Mouse (Mus musculus) E14TG2a.4 (cell line): Measurements from ENCODE around the gene Gm10840.

ENCODE experiments used
- H3K27me3 ChIP-seq: 2 replicates; pipeline ENCODE4 v1.6.1; 2014; ENCODE audit warnings: low read length, control low read depth; ENCODE audit not compliant: insufficient read depth
- H3K36me3 ChIP-seq: 2 replicates; pipeline ENCODE4 v1.6.1; 2014; ENCODE audit warnings: low read length, control low read depth; ENCODE audit not compliant: insufficient read depth
- H3K4me1 ChIP-seq: replicated peaks from 2 replicates; pipeline ENCODE4 v1.6.1; 2014; ENCODE audit warnings: low read depth, low read length, control low read depth
- H3K4me3 ChIP-seq: replicated peaks from 2 replicates; pipeline ENCODE4 v1.5.1; 2014; ENCODE audit warnings: mild to moderate bottlenecking, low read length
- H3K9me3 ChIP-seq: 2 replicates; pipeline ENCODE4 v1.6.1; 2014; ENCODE audit warnings: low read length, control low read depth
- CTCF ChIP-seq: conservative IDR thresholded peaks from 2 replicates; pipeline ENCODE4 v1.5.1; 2014; ENCODE audit warnings: low read length
- NANOG ChIP-seq: IDR thresholded peaks from 2 replicates; pipeline ENCODE4 v1.6.1; 2014; ENCODE audit warnings: borderline replicate concordance, low read length, mixed read lengths
- POU5F1 ChIP-seq: IDR thresholded peaks from 2 replicates; pipeline ENCODE4 v1.6.1; 2014; ENCODE audit warnings: low read length, borderline replicate concordance

Gene Gm10840

GRCm38 (mm10) chr11:106157154-106157553, 3.5 kb upstream of the Gm10840 start:
- TF ChIP-seq CTCF (no peak), NANOG (no peak), POU5F1 (no peak)

GRCm38 (mm10) chr11:106158081-106158929, 2.3 kb upstream of the Gm10840 start:
- H3K4me1 ChIP-seq = peaks cover 33% of the 10 kb centered on the region
- peaks cover 53% of the 10 kb centered on the region for H3K36me3 ChIP-seq
- H3K4me3 ChIP-seq = peak overlapping the region; percentile 85
- TF ChIP-seq NANOG (no peak), CTCF (peak; percentile 7; the same call in 1 of the 2 replicates), POU5F1 (no peak)
- peaks cover 39% of the 10 kb centered on the region for H3K27me3 ChIP-seq
- H3K9me3 ChIP-seq = no peaks in the 10 kb centered on the region

More at GRCm38 (mm10) chr11:106157154-106157553, 3.5 kb upstream of the Gm10840 start:
- Histone ChIP-seq H3K9me3 (no peaks in the 10 kb centered on the region), H3K36me3 (peaks cover 60% of the 10 kb centered on the region), H3K4me1 (peaks cover 33% of the 10 kb centered on the region), H3K27me3 (peaks cover 37% of the 10 kb centered on the region), H3K4me3 (no peak overlapping the region)

GRCm38 (mm10) chr11:106158930-106159215, 1.8 kb upstream of the Gm10840 start:
- Histone ChIP-seq H3K4me1 (peaks cover 33% of the 10 kb centered on the region), H3K36me3 (peaks cover 53% of the 10 kb centered on the region), H3K9me3 (no peaks in the 10 kb centered on the region), H3K27me3 (peaks cover 39% of the 10 kb centered on the region), H3K4me3 (peak overlapping the region; percentile 85)
- TF ChIP-seq CTCF = no peak
- no peak for TF ChIP-seq POU5F1
- no peak for TF ChIP-seq NANOG

DNA sequence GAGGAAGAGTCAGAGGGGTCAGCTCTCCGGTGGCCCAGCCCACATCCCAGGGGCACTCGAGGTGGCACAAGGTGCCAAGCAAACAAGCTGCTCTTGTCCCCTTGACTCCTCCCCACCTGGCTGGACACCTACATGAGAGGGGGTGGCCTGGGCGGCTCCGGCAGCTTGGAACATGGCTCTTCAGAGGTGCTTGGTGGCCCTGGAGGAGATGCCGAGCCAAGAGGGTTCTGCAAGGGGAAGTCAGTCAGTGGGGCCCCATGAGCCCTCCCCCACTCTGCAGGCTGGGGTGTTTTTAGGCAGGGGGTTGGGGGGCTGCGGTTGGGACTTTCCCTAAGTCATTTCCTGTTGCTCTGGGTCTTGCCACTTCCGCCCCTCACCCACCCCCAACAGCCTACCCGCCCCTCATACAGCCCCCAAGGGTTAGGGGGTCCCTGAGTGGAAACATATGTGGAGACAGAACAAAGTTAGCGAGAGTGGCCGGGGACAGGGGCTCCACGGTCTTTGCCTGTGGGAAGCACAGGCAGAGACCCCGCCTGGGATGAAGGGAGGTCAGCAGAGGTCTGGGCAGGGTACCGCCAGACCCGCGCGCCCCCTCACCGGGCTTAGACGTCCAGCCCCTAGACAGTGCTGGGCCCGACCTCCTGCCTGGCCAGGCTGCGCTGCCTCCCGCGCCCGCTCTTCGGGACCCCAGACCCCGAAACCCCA, 1.3 kb upstream of the Gm10840 start:
- Histone ChIP-seq H3K27me3 (peaks cover 39% of the 10 kb centered on the region), H3K4me1 (peaks cover 37% of the 10 kb centered on the region), H3K36me3 (peaks cover 53% of the 10 kb centered on the region), H3K9me3 (no peaks in the 10 kb centered on the region), H3K4me3 (peak overlapping the region; percentile 85)
- no peak for TF ChIP-seq POU5F1
- TF ChIP-seq CTCF = no peak
- no peak for TF ChIP-seq NANOG

- Histone ChIP-seq H3K4me1 (peaks cover 42% of the 10 kb centered on the region), H3K27me3 (peaks cover 39% of the 10 kb centered on the region), H3K9me3 (no peaks in the 10 kb centered on the region), H3K36me3 (peaks cover 53% of the 10 kb centered on the region), H3K4me3 (peak overlapping the region; percentile 85)
- TF ChIP-seq NANOG (no peak), POU5F1 (no peak), CTCF (no peak)
Measured at GRCm38 (mm10) chr11:106159921-106160840, 469 bp upstream of the Gm10840 start.

DNA sequence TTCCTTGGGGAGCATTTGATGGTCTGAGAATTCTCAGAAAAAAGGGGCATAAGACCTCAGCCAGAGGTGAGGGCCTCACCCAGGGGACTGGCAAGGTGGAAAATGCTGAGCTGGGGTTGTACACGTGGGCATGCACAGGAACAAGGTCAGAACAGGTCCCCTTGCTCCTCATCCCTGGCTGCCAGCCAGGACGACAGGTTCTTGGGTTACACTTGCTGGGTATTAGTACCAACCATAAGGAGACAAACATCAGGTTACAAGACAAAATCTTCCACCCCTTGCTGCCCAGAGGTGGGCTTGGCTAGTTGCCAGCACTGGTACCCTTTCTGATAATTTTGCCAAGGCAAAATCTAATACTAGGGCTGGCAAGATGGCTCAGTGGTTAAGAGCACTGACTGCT, 1.6 kb downstream of the Gm10840 start:
- Histone ChIP-seq H3K9me3 (no peaks in the 10 kb centered on the region), H3K36me3 (peaks cover 52% of the 10 kb centered on the region), H3K4me1 (peaks cover 50% of the 10 kb centered on the region), H3K27me3 (peaks cover 39% of the 10 kb centered on the region), H3K4me3 (no peak overlapping the region)
- TF ChIP-seq NANOG = no peak
- TF ChIP-seq POU5F1 = no peak
- no peak for TF ChIP-seq CTCF

DNA sequence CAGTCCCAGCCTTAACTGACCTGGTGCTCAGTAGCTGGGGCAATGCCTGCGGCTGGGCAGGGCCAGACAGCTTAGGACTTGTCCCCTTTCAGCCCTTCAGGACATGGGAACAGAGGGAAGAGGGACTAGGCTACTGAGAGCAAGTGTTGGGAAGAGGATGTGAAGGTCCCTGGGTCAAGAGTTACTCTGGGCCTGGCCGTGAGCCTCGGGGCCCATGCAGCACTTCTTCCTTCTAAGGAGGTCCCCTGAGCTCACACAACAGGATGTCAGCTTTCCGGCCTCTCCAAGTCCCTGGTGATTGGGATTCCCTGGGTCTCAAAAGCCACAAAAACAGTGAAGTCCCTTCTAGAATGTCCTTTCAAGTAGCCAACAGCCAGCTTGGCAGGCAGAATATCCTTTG, 2.9 kb downstream of the Gm10840 start:
- H3K9me3 ChIP-seq = no peaks in the 10 kb centered on the region
- H3K27me3 ChIP-seq = peaks cover 30% of the 10 kb centered on the region
- H3K4me1 ChIP-seq = peaks cover 54% of the 10 kb centered on the region
- no peak overlapping the region for H3K4me3 ChIP-seq
- TF ChIP-seq NANOG = no peak
- no peak for TF ChIP-seq POU5F1
- no peak for TF ChIP-seq CTCF
- peaks cover 54% of the 10 kb centered on the region for H3K36me3 ChIP-seq
